Mouse (Mus musculus) adrenal gland, postnatal 25 days (tissue): ENCODE measurements at regions not wholly inside any gene's neighbourhood (a gene's known extent, or its start where the extent isn't known, plus 50 kb on each side); places are given as distances from the start of the nearest gene placed in this dataset.

Experiments
- DNase-seq: peaks from one replicate; pipeline ENCODE4 v3.0.0; 2021; ENCODE audit warnings: mixed read lengths

GRCm38 (mm10) chr13:26714056-26714455, 55.9 kb downstream of the Hdgfl1 start:
- no peak for DNase-seq

- DNase-seq = no peak
Observed at GRCm38 (mm10) chr13:26699062-26699684, 70.8 kb downstream of the Hdgfl1 start.

GRCm38 (mm10) chr13:26659471-26659870, 110.5 kb downstream of the Hdgfl1 start:
- no peak for DNase-seq

GRCm38 (mm10) chr13:26657010-26657611, 112.9 kb downstream of the Hdgfl1 start:
- DNase-seq = peak; percentile 4
